Mouse (Mus musculus): Measurements from ENCODE around the gene Cxcl12. TPM values are rescaled to one million over a fixed set of nuclear protein-coding genes. Genes with fewer than 3 reads are reported as not detected.

The Cxcl12 gene
- polyA plus RNA-seq, 1 experiment from 2014 or later = 144 TPM

DNA sequence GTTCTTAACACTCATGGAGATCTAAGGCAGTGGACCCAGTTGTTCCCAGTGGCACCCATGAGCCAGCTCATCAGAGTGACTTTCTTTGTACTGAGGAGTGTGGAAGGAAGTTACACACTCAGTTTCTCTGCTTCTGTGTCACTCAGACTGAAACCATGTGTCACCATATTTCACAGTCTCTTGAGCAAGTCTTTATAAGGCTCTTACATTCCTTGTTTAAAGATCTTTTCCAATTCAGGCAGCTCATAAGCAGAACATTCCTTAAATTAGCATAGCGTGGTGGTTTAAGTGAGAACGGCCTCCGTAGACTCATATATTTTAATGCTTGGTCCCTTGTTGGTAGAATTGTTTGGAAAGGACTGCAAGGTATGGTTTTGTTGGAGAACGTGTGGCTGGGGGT lies 27.4 kb upstream of the Cxcl12 start:
- no peaks in the 10 kb centered on the region for H3K36me3 ChIP-seq (ENCODE audit: control insufficient read depth, insufficient read depth, low read length)
- H3K4me1 ChIP-seq (ENCODE audit: control insufficient read depth in 2 of 2, insufficient read depth in 2 of 2, low read length in 2 of 2) = no peaks in the 10 kb centered on the region
- H3K4me2 ChIP-seq (ENCODE audit: low read length) = no peak overlapping the region
- no peaks in the 10 kb centered on the region for H3K27me3 ChIP-seq (ENCODE audit: control insufficient read depth, insufficient read depth, low read length)
- no peaks in the 10 kb centered on the region for H3K9me3 ChIP-seq (ENCODE audit: control insufficient read depth, low read length)
- no peak overlapping the region for H3K27ac ChIP-seq (replicated peaks in 1 of 2; ENCODE audit: control insufficient read depth in 1 of 2, insufficient read depth in 1 of 2, low read depth in 2 of 2, low read length in 2 of 2)
- WGBS = 84% methylated on average over 4 of the region's 4 CpGs
- no peak overlapping the region for H3K9ac ChIP-seq (ENCODE audit: low read length)
- H3K4me3 ChIP-seq (ENCODE audit: control insufficient read depth in 1 of 2, insufficient read depth in 1 of 2, low read depth in 1 of 2, low read length in 2 of 2) = no peak overlapping the region
- ATAC-seq (ENCODE audit: insufficient number of reproducible peaks, insufficient read depth, low FRiP score, low read depth) = no peak

DNA sequence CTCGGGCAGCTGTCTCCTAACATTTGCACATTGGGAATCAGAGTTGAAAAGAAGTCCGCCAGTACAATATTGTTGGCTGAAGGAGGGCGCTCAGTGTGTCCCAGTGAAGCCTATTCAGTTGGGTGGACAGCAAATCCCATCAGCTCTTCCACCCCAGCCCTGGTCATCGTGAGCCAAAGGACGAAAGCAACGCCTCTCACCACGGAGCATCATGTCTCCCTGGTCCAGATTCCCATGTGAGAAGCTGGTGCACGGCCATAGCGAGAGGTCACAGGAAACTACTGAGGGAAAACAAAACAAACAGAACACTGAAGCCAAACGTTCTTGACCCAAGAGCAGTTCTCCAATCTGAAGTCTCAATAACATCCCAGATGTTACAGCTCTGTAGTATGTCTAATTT lies 21.4 kb upstream of the Cxcl12 start:
- Histone ChIP-seq H3K4me1 (ENCODE audit: control insufficient read depth in 2 of 2, insufficient read depth in 2 of 2, low read length in 2 of 2) (peaks cover 0 to 2% of the 10 kb centered on the region in 2 experiments; a peak in 1 of 4 replicates), H3K4me2 (ENCODE audit: low read length) (no peak overlapping the region), H3K9me3 (ENCODE audit: control insufficient read depth, low read length) (no peaks in the 10 kb centered on the region), H3K27ac (replicated peaks in 1 of 2; ENCODE audit: control insufficient read depth in 1 of 2, insufficient read depth in 1 of 2, low read depth in 2 of 2, low read length in 2 of 2) (no peak overlapping the region), H3K9ac (ENCODE audit: low read length) (no peak overlapping the region), H3K36me3 (ENCODE audit: control insufficient read depth, insufficient read depth, low read length) (no peaks in the 10 kb centered on the region), H3K27me3 (ENCODE audit: control insufficient read depth, insufficient read depth, low read length) (no peaks in the 10 kb centered on the region; the same call in 1 of the 2 replicates), H3K4me3 (ENCODE audit: control insufficient read depth in 1 of 2, insufficient read depth in 1 of 2, low read depth in 1 of 2, low read length in 2 of 2) (no peak overlapping the region)
- no peak for ATAC-seq (ENCODE audit: insufficient number of reproducible peaks, insufficient read depth, low FRiP score, low read depth)
- 82% methylated on average over 10 of the region's 10 CpGs for WGBS

DNA sequence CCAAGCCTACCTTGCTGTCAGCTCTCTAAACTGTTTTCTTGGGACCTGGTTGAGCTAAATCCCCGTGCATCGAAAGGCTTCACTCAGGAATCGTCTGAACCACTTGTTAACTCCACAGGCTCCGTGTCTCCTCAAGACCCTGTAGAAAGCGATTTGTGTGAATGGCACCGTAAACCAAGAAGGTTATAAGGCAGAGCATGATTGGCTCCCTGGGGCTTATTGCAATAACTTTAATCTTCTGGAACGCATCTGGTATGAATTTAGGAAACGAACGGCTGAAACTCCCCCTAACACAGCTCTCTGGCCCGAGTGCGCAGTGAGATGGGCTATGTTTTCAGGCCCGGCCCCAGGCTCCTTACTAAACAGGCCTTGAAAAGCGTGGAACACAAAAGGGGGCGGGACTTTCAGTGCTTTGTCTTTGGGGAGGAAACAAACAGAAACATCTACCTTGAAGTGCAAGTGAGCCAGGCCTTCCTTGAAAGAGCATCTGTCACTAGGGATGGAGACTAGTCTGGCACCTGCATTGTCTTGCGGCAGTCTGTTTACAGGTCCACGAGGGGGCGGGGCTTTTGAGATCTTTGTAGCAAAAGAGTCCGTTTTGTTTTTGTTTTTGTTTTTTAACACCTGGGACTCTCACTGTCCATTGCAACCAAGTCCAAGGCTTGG lies 16.7 kb upstream of the Cxcl12 start:
- Histone ChIP-seq H3K9me3 (ENCODE audit: control insufficient read depth, low read length) (no peaks in the 10 kb centered on the region), H3K4me2 (ENCODE audit: low read length) (no peak overlapping the region), H3K4me3 (ENCODE audit: control insufficient read depth in 1 of 2, insufficient read depth in 1 of 2, low read depth in 1 of 2, low read length in 2 of 2) (no peak overlapping the region), H3K4me1 (ENCODE audit: control insufficient read depth in 2 of 2, insufficient read depth in 2 of 2, low read length in 2 of 2) (peaks cover 0 to 2% of the 10 kb centered on the region in 2 experiments; a peak in 1 of 4 replicates), H3K9ac (ENCODE audit: low read length) (no peak overlapping the region), H3K27me3 (ENCODE audit: control insufficient read depth, insufficient read depth, low read length) (peaks cover 10% of the 10 kb centered on the region), H3K27ac (replicated peaks in 1 of 2; ENCODE audit: control insufficient read depth in 1 of 2, insufficient read depth in 1 of 2, low read depth in 2 of 2, low read length in 2 of 2) (no peak overlapping the region), H3K36me3 (ENCODE audit: control insufficient read depth, insufficient read depth, low read length) (no peaks in the 10 kb centered on the region)
- ATAC-seq (ENCODE audit: insufficient number of reproducible peaks, insufficient read depth, low FRiP score, low read depth) = no peak
- WGBS = 34% methylated on average over 18 of the region's 18 CpGs

DNA sequence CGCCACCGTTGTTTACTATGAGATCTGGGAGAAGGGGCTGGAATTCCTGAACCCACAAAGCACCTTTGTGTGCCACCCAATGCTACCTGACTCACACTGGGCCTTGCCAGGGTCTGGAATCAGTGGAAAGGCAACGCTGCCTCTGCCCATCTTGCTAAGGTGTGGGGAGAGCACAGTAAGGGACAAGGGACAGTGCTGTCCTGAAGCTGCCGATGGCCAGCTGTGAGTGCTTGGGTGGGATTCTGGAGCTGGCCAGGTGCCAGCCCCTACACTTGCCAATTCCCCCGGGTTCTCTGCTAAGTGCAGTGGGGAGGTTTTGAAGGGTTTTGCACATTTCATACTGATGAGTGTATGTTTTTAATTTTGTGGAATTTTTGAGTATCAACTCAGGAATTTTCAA lies 15.3 kb upstream of the Cxcl12 start:
- no peak overlapping the region for H3K9ac ChIP-seq (ENCODE audit: low read length)
- WGBS = 58% methylated on average over 5 of the region's 5 CpGs
- H3K27me3 ChIP-seq (ENCODE audit: control insufficient read depth, insufficient read depth, low read length) = peaks cover 15% of the 10 kb centered on the region
- no peaks in the 10 kb centered on the region for H3K36me3 ChIP-seq (ENCODE audit: control insufficient read depth, insufficient read depth, low read length)
- H3K9me3 ChIP-seq (ENCODE audit: control insufficient read depth, low read length) = no peaks in the 10 kb centered on the region
- no peak overlapping the region for H3K4me3 ChIP-seq (ENCODE audit: control insufficient read depth in 1 of 2, insufficient read depth in 1 of 2, low read depth in 1 of 2, low read length in 2 of 2)
- H3K4me2 ChIP-seq (ENCODE audit: low read length) = no peak overlapping the region
- no peak for ATAC-seq (ENCODE audit: insufficient number of reproducible peaks, insufficient read depth, low FRiP score, low read depth)
- no peak overlapping the region for H3K27ac ChIP-seq (replicated peaks in 1 of 2; ENCODE audit: control insufficient read depth in 1 of 2, insufficient read depth in 1 of 2, low read depth in 2 of 2, low read length in 2 of 2)
- H3K4me1 ChIP-seq (ENCODE audit: control insufficient read depth in 2 of 2, insufficient read depth in 2 of 2, low read length in 2 of 2) = no peaks in the 10 kb centered on the region

DNA sequence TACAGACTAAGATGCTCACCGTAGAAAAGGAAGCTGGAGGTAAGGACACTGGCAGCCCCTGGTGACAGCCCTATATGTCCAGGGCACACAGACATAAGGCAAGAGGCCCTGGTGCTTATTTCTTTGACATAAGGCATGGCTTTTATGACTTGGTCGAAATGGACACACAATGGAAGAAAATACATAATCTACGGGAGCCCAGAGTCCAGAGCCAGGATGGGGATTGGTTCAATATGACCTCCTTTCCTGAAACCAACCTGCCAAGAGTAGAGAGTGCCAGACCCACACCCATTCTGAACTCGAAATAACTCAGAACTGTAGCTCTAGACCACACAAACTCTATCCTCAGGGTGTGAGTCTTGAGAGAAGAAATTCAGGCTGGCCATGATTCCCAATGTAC lies 11.5 kb upstream of the Cxcl12 start:
- Histone ChIP-seq H3K4me1 (ENCODE audit: control insufficient read depth in 2 of 2, insufficient read depth in 2 of 2, low read length in 2 of 2) (no peaks in the 10 kb centered on the region), H3K4me3 (ENCODE audit: control insufficient read depth in 1 of 2, insufficient read depth in 1 of 2, low read depth in 1 of 2, low read length in 2 of 2) (no peak overlapping the region), H3K9ac (ENCODE audit: low read length) (no peak overlapping the region), H3K36me3 (ENCODE audit: control insufficient read depth, insufficient read depth, low read length) (no peaks in the 10 kb centered on the region), H3K4me2 (ENCODE audit: low read length) (no peak overlapping the region), H3K27ac (replicated peaks in 1 of 2; ENCODE audit: control insufficient read depth in 1 of 2, insufficient read depth in 1 of 2, low read depth in 2 of 2, low read length in 2 of 2) (no peak overlapping the region), H3K27me3 (ENCODE audit: control insufficient read depth, insufficient read depth, low read length) (peaks cover 15% of the 10 kb centered on the region), H3K9me3 (ENCODE audit: control insufficient read depth, low read length) (no peaks in the 10 kb centered on the region)
- no peak for ATAC-seq (ENCODE audit: insufficient number of reproducible peaks, insufficient read depth, low FRiP score, low read depth)
- 62% methylated on average over 4 of the region's 4 CpGs for WGBS

DNA sequence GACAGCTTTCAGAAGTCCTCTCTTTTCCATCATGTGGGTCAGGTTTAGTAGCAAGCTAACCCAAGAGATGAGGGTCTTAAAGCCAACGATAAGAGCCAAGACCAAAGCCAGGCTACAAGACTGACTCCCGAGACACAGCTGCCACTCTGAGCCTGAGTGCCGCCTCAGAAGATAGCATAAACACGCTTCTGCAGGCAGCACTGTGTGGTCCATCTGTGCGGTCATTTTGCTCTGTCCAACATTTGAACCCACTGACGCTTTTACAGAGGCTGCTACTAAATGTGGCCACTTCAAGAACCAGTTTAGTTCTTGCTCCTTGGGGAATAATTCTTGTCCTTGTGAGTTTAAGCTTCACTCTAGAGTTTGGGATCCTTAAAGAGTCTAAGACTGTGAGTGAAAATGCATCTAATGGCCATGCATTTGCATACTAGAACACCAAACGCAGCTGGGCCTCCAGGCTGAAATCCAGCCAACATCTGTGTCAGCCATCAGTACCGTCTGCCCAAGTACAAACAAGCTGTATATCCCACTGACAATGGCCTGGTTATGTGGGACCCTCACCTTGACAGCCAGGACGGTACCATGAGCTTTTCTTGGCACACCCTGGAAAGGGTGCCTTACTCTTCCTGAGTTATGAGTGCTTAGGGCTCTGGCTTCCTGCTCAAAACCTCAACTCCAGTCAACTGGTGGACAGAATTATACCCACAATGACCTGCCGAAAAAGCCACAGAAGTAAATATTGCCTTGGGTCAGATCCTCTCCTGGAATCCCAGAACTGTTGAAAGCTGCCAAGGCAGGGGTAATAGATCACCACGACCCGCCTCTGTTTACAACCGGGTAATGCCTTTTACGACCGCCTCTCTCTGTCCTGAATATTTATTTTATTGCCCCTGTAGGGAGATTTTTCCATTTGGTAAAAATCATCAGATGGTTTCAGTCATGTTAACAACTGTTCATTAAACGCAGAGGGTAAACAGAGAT lies 8.3 kb upstream of the Cxcl12 start:
- Histone ChIP-seq H3K9me3 (ENCODE audit: control insufficient read depth, low read length) (no peaks in the 10 kb centered on the region), H3K9ac (ENCODE audit: low read length) (no peak overlapping the region), H3K4me3 (ENCODE audit: control insufficient read depth in 1 of 2, insufficient read depth in 1 of 2, low read depth in 1 of 2, low read length in 2 of 2) (no peak overlapping the region), H3K27ac (replicated peaks in 1 of 2; ENCODE audit: control insufficient read depth in 1 of 2, insufficient read depth in 1 of 2, low read depth in 2 of 2, low read length in 2 of 2) (no peak overlapping the region), H3K36me3 (ENCODE audit: control insufficient read depth, insufficient read depth, low read length) (no peaks in the 10 kb centered on the region), H3K4me2 (ENCODE audit: low read length) (no peak overlapping the region), H3K27me3 (ENCODE audit: control insufficient read depth, insufficient read depth, low read length) (peaks cover 18% of the 10 kb centered on the region), H3K4me1 (ENCODE audit: control insufficient read depth in 2 of 2, insufficient read depth in 2 of 2, low read length in 2 of 2) (no peaks in the 10 kb centered on the region)
- WGBS = 76% methylated on average over 16 of the region's 16 CpGs
- ATAC-seq (ENCODE audit: insufficient number of reproducible peaks, insufficient read depth, low FRiP score, low read depth) = no peak

DNA sequence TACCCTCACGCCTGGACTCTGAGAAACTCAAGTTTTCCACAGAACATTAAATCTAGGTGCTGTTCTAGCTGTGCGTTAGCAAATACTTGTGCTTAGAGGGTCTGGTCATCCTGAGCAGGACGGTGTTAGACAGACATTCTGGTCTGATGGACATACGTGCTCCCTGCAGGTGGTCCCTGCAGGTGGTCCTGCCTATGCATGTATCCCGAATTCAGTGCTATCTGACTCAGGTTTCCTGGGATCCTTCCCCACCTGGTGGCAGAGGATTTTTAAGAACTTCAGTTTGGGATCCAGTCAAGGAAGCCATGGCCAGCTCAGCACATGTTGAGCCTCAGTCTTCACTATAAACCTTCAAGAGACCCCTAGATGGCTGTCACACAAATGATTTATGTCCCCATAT lies 4.8 kb upstream of the Cxcl12 start:
- ATAC-seq (ENCODE audit: insufficient number of reproducible peaks, insufficient read depth, low FRiP score, low read depth) = no peak
- Histone ChIP-seq H3K27me3 (ENCODE audit: control insufficient read depth, insufficient read depth, low read length) (peaks cover 34% of the 10 kb centered on the region), H3K4me2 (ENCODE audit: low read length) (no peak overlapping the region), H3K9me3 (ENCODE audit: control insufficient read depth, low read length) (no peaks in the 10 kb centered on the region), H3K36me3 (ENCODE audit: control insufficient read depth, insufficient read depth, low read length) (no peaks in the 10 kb centered on the region), H3K9ac (ENCODE audit: low read length) (no peak overlapping the region), H3K4me1 (ENCODE audit: control insufficient read depth in 2 of 2, insufficient read depth in 2 of 2, low read length in 2 of 2) (peaks cover 5 to 9% of the 10 kb centered on the region in 2 experiments; a peak in 3 of 4 replicates), H3K27ac (replicated peaks in 1 of 2; ENCODE audit: control insufficient read depth in 1 of 2, insufficient read depth in 1 of 2, low read depth in 2 of 2, low read length in 2 of 2) (no peak overlapping the region), H3K4me3 (ENCODE audit: control insufficient read depth in 1 of 2, insufficient read depth in 1 of 2, low read depth in 1 of 2, low read length in 2 of 2) (no peak overlapping the region)
- WGBS = 75% methylated on average over 5 of the region's 5 CpGs
